Mouse (Mus musculus) 3T3-L1 (cell line): Measurements from ENCODE around the gene Ift57.
A peak's percentile ranks its signal among the peaks of the same experiment; 100 is the strongest.

Source experiments
- DNase-seq: peaks from one replicate; pipeline ENCODE4 v3.0.0-alpha.2; 2015; ENCODE audit warnings: low read depth, low spot score

Ift57 gene

GRCm38 (mm10) chr16:49792446-49792878, 93.4 kb downstream of the Ift57 start:
- DNase-seq = no peak

DNA sequence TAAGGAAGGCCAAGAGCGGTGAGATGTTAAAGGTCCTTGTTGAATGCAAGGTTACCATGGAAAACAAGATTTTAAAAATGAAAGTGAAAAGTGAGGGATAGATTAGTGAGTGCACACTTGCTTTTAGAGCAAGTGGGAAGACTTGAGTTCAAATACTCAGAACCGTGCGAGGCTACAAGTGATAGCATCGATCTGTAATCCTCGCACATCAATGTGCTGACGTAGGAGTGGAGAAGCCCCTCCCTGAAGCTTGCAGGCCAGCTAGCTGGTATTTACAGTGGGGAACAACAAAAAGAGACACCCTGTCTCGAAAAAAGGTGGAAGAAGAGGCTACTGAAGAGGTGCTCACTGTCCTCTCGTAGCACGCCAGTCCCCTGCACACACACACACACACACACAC, 94.6 kb downstream of the Ift57 start:
- DNase-seq = no peak

DNA sequence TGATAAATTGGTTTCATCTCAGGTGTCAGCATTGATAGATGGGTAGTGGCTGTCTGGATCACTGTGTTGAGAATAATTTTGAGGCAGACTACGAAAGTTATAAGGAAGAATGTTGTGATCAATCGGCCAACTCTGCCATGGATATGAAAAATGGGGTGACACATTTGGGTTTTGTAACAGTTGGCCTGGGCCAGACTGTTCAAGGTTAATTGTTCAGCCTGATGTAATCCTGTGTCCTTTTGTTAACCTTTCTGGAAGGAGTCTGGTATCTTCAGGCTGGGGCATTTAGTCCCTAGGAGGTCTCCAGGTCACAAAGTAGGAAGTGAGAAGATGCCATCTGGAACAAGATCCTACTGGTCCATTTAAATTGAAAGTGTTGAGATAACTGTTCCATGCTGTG, 97.2 kb downstream of the Ift57 start:
- no peak for DNase-seq

DNA sequence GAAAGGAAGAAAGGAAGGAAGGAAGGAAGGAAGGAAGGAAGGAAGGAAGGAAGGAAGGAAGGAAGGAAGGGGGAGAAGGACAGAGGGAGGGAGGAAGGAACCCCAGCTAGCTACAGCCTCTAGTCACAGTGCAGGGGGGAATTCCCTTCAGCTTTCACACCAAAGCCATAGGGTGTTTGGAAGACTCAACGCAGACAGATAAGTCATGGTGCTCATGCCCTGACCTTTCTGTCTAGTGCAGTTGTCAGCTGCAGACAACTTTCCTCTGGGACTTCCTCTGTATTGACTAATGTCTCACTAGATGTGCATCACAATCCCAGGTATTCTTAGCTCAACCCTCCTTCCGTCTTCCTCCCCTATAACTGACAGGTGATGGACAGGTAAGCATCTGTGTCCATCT, 97.9 kb downstream of the Ift57 start:
- no peak for DNase-seq

DNA sequence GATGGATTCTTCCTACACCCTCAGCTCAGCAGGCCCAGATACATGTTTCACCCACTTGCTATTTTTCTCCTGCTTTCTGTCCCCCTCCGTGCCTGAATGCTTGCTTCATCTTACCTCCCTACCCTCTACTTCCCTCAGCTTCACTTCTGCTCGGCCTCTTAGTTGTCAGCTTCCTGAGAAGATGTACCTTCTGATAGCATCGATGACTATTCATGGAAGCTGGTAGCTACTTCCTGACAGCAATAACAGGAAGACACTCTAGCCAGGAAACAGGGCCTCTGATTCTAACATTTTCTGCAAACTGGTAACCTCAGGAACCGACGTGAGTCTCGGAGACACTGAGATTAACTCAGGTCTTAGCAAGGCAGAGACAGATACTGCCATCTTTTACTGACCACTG, 99.8 kb downstream of the Ift57 start:
- DNase-seq = no peak

DNA sequence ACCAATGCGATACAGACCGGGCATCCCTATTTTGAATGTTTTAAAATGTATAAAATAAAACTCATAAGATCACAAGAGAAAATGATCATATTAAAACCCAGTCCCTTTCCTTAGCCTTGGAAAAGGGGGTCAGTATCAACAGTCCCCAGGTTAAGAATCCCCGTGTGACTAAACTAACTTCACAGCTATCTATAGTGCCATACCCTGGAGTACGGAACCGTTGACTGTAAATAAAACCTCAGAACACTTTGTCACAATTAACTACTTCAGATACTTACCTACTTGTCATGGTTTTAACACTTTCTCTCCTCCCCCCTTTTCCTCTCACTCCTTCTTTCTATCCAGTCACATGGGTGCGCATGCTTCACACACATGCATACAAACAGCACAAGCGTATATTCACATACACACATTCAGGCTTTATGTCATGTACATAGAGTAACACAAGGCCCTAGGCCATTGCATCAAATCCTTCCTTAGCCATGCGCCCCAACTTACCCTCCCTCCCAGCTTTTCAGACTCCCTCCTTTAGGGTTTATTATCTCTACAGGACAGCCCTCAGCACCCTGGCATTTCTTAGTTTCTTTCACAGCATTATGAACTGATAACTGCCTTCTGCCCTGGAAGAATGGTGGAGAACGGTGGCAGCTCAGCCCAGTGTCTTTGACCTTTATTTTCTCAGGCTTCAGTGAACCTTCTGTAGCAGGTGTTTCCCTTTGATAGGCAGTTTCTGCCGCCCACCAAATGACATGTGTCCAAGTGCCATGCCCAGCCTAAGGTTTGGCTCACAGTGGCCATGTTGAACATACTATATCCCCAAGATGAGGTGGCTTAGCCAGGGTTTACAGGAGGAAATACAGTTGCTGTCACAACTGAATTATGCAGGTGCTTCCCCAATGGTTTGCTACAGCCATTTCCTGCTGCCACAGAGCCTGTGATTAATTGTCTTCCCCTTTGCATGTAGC, 100.8 kb downstream of the Ift57 start, which contains the start of gene Cd47:
Gene Cd47 (plus strand): TSS at position 937 of the 965 bp plus-strand sequence.
- DNase-seq = no peak

GRCm38 (mm10) chr16:49800996-49801395, 102.0 kb downstream of the Ift57 start:
- no peak for DNase-seq

GRCm38 (mm10) chr16:49801399-49801798, 102.4 kb downstream of the Ift57 start:
- no peak for DNase-seq

DNA sequence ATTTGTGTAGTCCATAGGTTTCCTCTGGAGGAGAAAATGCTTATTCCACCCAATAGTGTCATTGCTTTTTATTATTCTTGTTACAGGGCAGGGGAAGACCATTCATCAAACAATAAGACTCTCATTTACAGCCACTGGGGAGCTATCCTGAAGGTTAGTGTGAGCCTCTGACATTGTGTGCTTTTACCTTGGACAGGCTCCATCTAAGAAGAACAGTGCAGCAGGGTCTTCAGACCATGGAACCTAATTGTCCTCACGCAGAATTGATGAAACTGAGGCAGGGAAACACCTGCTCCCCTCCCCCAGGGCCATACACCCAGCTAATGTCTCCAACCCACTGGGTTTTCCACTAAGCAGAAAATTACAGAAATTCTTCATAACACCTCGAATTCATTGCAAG, 104.0 kb downstream of the Ift57 start:
- DNase-seq = no peak

DNA sequence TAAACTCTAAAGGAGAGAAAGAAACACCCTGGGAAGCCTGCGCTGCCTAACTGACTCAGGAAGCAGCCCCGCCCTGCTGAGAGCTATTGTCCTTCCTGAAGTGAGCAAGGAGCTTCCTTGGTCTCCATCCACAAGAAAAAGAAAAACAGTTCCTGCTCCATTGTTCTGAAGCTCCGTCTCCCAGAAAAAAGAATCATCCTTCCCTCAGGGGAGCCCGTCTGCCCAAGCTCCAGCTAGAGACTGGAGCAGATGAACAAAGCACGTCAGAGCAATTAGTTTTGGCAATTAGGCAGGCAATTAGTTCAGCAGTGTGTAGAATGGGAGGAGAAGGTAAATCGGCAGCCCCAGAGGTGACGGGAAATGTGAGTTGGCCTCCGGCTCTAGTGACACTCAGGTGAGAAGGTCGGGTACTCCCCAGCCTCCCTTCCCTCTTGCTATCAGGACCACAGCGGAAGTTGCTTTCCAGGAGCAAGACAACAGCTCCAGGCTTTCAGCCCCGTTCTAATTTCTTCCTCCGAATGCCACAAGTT, 105.0 kb downstream of the Ift57 start:
- DNase-seq = no peak

GRCm38 (mm10) chr16:49806920-49807319, 107.9 kb downstream of the Ift57 start:
- no peak for DNase-seq

- DNase-seq = peak; percentile 46
These were observed 108.4 kb downstream of the Ift57 start for GRCm38 (mm10) chr16:49807419-49807841.

- DNase-seq = no peak
These were observed 108.9 kb downstream of the Ift57 start for GRCm38 (mm10) chr16:49807862-49808430.

DNA sequence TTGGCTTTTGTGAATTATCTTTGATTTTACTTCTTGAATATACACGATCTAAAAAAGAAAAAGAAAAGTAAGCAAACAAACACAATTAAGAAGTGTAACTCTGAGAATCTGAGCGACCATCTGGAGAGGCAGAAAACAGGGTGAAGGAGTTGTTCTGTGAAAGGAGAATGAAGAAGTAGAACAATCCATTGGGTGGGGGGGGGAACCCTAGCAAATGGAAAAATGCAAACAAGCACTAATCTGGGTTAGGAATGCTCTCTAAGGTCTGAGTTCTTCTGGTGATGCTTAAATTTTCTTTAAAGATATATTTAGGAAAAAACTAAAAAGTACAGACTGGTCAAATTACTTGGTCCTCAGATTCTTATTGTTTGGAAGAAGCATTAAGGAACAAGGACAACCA, 112.9 kb downstream of the Ift57 start:
- DNase-seq = no peak

DNA sequence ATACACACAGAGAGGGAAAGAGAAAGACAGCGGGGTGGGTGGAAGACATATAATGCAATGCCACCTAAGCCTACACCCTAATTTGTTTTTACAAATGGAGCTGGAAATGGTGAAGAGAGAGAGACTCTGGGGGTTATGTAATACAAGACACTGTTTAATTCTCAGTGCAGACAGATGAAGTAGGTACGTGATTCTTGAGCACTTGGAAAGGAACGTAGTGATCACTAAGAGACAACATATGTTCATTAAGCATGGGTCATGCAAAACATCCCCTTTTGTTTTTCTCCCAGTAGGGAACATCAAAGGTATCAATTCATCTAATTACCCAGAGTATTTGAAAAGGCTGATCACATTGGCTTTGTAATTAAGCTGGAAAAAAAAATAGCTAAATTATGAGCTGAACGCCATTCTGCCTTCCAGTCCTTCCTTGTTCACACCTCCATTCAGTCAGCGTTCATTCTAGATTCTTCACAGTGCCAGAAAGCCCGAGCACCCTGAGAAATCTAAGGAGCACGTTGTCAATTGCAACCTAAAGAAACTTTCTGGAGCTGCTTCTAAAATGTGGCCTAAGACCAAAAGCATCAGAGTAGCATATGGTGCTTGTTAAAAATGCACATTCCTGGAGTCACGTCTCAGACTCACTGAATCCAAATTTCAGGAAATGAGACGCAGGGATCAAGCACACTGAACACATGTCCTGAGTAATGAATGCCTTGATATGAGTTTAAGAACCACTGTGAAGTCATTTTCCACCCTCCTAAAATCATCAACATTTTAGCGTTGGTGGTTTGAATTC, 114.0 kb downstream of the Ift57 start:
- DNase-seq = peak; percentile 79

- DNase-seq = peak; percentile 29
These were observed 115.4 kb downstream of the Ift57 start for GRCm38 (mm10) chr16:49814419-49814818.
